Comparison of ENCODE assay signal across 27 mouse cellular contexts in genomic region chr5:44754156-44754910, GRCm38 (mm10). TPM values are rescaled to one million over a fixed set of nuclear protein-coding genes. Genes with fewer than 3 reads are reported as not detected.
DNase-seq lines count a peak whose midpoint lies in the region; TF ChIP-seq lines count a peak whose summit lies in the region.
"Had no signal": no experiment of that assay in that cellular context is flagged by ENCODE, and none has a peak within 500 bp of the region (broad histone marks: within the 10 kb centered on the region; RNA-seq: fewer than 3 reads in every experiment).

No protein-coding gene starts in this region.

- no peaks in the 10 kb centered on the region for H3K36me3 ChIP-seq in ES-Bruce4 (ENCODE audit: control insufficient read depth, insufficient read depth, low read length, poor library complexity, severe bottlenecking)
- H3K36me3 ChIP-seq: heart, embryonic 13.5 days; limb, embryonic 13.5 days; liver, embryonic 13.5 days; lung, embryonic 15.5 days; stomach, embryonic 15.5 days had no signal

- intact Hi-C loops in gastrocnemius, postnatal 14 days (cut with DNase I; ENCODE audit: low total_unique reads) = no loop called here

- H3K27me3 ChIP-seq in ES-Bruce4 (ENCODE audit: control insufficient read depth, insufficient read depth, low read length, poor library complexity, severe bottlenecking) = no peaks in the 10 kb centered on the region
- H3K27me3 ChIP-seq: forebrain, embryonic 13.5 days; heart, embryonic 13.5 days; limb, embryonic 13.5 days; liver, embryonic 13.5 days; lung, embryonic 15.5 days; stomach, embryonic 15.5 days had no signal

- H3K4me1 ChIP-seq in ES-Bruce4 (ENCODE audit: control insufficient read depth, insufficient read depth, low read length) = peaks cover 2% of the 10 kb centered on the region
- H3K4me1 ChIP-seq: forebrain, embryonic 13.5 days; liver, embryonic 13.5 days; lung, embryonic 15.5 days; stomach, embryonic 15.5 days had no signal

- TF ChIP-seq EP300 in ES-Bruce4 (IDR thresholded peaks at IDR 0.05; ENCODE audit: insufficient read depth, low read depth, low read length) = no peak

- no peak overlapping the region for H3K27ac ChIP-seq in layer of hippocampus, adult 2 months
- peak overlapping the region; percentile 89 for H3K27ac ChIP-seq in ES-Bruce4 (ENCODE audit: insufficient read depth, low read length)
- H3K27ac ChIP-seq: forebrain, embryonic 13.5 days; heart, embryonic 13.5 days; hindbrain, postnatal 0 days; limb, embryonic 13.5 days; liver, embryonic 13.5 days; lung, embryonic 15.5 days; macrophage; stomach, embryonic 15.5 days had no signal

- DNase-seq in adrenal gland, adult 2 months = peak; percentile 36
- no peak for DNase-seq in adrenal gland, postnatal 10 days
- no peak for DNase-seq in layer of hippocampus, adult 2 months (ENCODE audit: low spot score in 2 of 2)
- DNase-seq in layer of hippocampus, postnatal 10 days (ENCODE audit: low spot score in 2 of 2) = no peak
- peak; percentile 31 for DNase-seq in brain, embryonic 14.5 days (ENCODE audit: low read depth)
- DNase-seq in gastrocnemius, postnatal 14 days = no peak
- no peak for DNase-seq in thymus, postnatal 36 days
- DNase-seq: cerebellum, adult 8-10 months; heart, postnatal 14 days; kidney, adult 11 months; kidney, postnatal 10 days; layer of hippocampus, postnatal 36 days; liver, embryonic 13.5 days; thymus, adult 18-20 months had no signal

- H3K4me3 ChIP-seq in layer of hippocampus, adult 2 months = no peak overlapping the region
- H3K4me3 ChIP-seq in ES-Bruce4 (ENCODE audit: low read depth, low read length) = no peak overlapping the region
- H3K4me3 ChIP-seq: forebrain, embryonic 13.5 days; heart, embryonic 13.5 days; limb, embryonic 13.5 days; liver, embryonic 13.5 days; lung, embryonic 15.5 days; stomach, embryonic 15.5 days had no signal

- no peak for TF ChIP-seq POLR2A in ES-Bruce4 (IDR thresholded peaks at IDR 0.05; ENCODE audit: insufficient read depth, low read length)
- TF ChIP-seq POLR2A in brain, embryonic 14.5 days (IDR thresholded peaks at IDR 0.05; ENCODE audit: borderline replicate concordance, extremely low read depth, insufficient read depth, insufficient read length, poor library complexity, severe bottlenecking) = no peak

- no peak overlapping the region for H3K9ac ChIP-seq in ES-Bruce4 (ENCODE audit: low read depth, poor library complexity, severe bottlenecking)
- H3K9ac ChIP-seq: forebrain, embryonic 13.5 days; heart, embryonic 13.5 days; limb, embryonic 13.5 days; liver, embryonic 13.5 days; lung, embryonic 15.5 days; stomach, embryonic 15.5 days had no signal

- TF ChIP-seq CTCF in layer of hippocampus, adult 2 months (conservative IDR thresholded peaks at IDR 0.05) = peak; percentile 14; the same call in 1 of the 2 replicates
- no peak for TF ChIP-seq CTCF in ES-Bruce4 (IDR thresholded peaks at IDR 0.05; ENCODE audit: low read depth, low read length)
- no peak for TF ChIP-seq CTCF in brain, embryonic 14.5 days (IDR thresholded peaks at IDR 0.05; ENCODE audit: borderline replicate concordance, extremely low read depth, insufficient read depth, insufficient read length)

- H3K9me3 ChIP-seq in ES-Bruce4 (replicated peaks; ENCODE audit: control insufficient read depth, insufficient read depth, low read length, poor library complexity, severe bottlenecking) = no peaks in the 10 kb centered on the region
- H3K9me3 ChIP-seq: forebrain, embryonic 13.5 days; heart, embryonic 13.5 days; limb, embryonic 13.5 days; liver, embryonic 13.5 days; lung, embryonic 15.5 days; stomach, embryonic 15.5 days had no signal

RNA-seq across cellular contexts. Expression of gene Ldb2, which starts 45.1 kb away (rescaled TPM):
- total RNA-seq in adrenal gland, adult 2 months (2021) = 10 to 100 TPM; 26.4 to 43.1 TPM
- 23.1 and 29.1 TPM in 2 replicates for polyA plus RNA-seq in adrenal gland, adult 2 months (2012; rRNA removed)
- total RNA-seq in adrenal gland, postnatal 10 days (2021) = 10 to 100 TPM; 35.1 to 47.0 TPM
- total RNA-seq in layer of hippocampus, adult 2 months (2021) = 10 to 100 TPM; 44.2 to 47.7 TPM
- 10 to 100 TPM; 57.6 to 69.3 TPM for total RNA-seq in layer of hippocampus, postnatal 10 days (2021)
- not detected in 2 replicates for polyA plus RNA-seq in ES-Bruce4 (2011; ENCODE audit: insufficient read depth, insufficient read length, low read depth, missing spikeins)
- 27.9 and 40.3 TPM in 2 replicates for polyA plus RNA-seq in brain, embryonic 14.5 days (2012; rRNA removed)
- total RNA-seq in gastrocnemius, postnatal 14 days (2021) = 1 to 10 TPM; 9.3 to 9.5 TPM
- total RNA-seq: granulocyte monocyte progenitor cell, adult 5-6 weeks; MEL; monocyte, adult 5-6 weeks; neutrophil, adult 5-6 weeks had no signal
- polyA plus RNA-seq: CD4-positive, CD25-positive, alpha-beta regulatory T cell, adult 4 months; macrophage had no signal

Comparison
In these comparisons a context has a peak if more than half of its experiments do, and no peak if none do; other contexts are left out.
1. DNase-seq: peak in adrenal gland, adult 2 months (single experiment) and brain, embryonic 14.5 days (single experiment); none in adrenal gland, postnatal 10 days (single experiment), layer of hippocampus, adult 2 months (0 of 2), layer of hippocampus, postnatal 10 days (0 of 2), gastrocnemius, postnatal 14 days (single experiment) and thymus, postnatal 36 days (0 of 2).